ENCODE assay signal across 14 mouse cellular contexts in the genomic region with DNA sequence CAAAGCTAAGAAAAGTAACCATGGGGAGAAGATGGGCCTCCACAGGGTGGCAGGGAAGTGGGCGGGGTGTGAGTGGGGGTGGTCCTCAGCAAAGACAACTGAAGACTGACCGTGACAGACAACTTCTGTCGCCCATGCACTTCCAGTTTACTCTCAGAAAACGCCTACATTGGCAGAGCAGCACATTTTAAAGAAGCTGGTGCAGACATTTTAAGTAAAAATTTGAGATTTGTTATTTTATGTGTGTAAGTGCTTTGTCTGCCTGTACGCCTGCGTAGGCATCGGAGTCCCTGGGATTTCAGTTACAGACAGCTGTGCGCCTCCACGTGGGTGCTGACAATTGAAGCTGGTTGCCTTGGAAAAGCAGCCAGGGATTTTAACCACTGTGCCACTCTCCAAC. TPM values are rescaled to one million over a fixed set of nuclear protein-coding genes. Genes with fewer than 3 reads are reported as not detected.
A peak's percentile ranks its signal among the peaks of the same experiment; 100 is the strongest.
DNase-seq lines count a peak whose midpoint lies in the region; ATAC-seq and TF ChIP-seq lines count a peak whose summit lies in the region.
"Had no signal": no experiment of that assay in that cellular context is flagged by ENCODE, and none has a peak within 500 bp of the region (broad histone marks: within the 10 kb centered on the region; RNA-seq: fewer than 3 reads in every experiment).

No protein-coding gene starts in this region.

- H3K4me3 ChIP-seq in layer of hippocampus, adult 2 months: no peak overlapping the region
- H3K4me3 ChIP-seq: neural tube, embryonic 12.5 days had no signal

- DNase-seq in layer of hippocampus, adult 18-20 months (ENCODE audit: low spot score in 2 of 2): peak; percentile 64 to 72
- no peak for DNase-seq in layer of hippocampus, postnatal 25 days (ENCODE audit: extremely low spot score in 1 of 2, low spot score in 1 of 2)
- peak; percentile 84 for DNase-seq in brain, adult 2 months (ENCODE audit: low read depth, low spot score)
- DNase-seq in layer of hippocampus, adult 2 months (ENCODE audit: low spot score in 2 of 2): peak; percentile 29 to 72
- peak; percentile 69 to 88 for DNase-seq in left cerebral cortex, postnatal 25 days (ENCODE audit: low spot score in 2 of 2)
- DNase-seq in cerebellum, postnatal 4 days (ENCODE audit: low spot score in 2 of 2): no peak
- DNase-seq in lung, postnatal 25 days (ENCODE audit: low spot score): no peak
- DNase-seq: adrenal gland, postnatal 25 days; cerebellum, postnatal 10 days; lung, postnatal 10 days; thymus, adult 2 months had no signal

- no peak for TF ChIP-seq CTCF in layer of hippocampus, adult 2 months (conservative IDR thresholded peaks at IDR 0.05)

- intact Hi-C loops in left cerebral cortex, postnatal 25 days (cut with DNase I): loop anchor here (2.0 to 5.0 kb wide), 2 partner anchors 46 to 334 kb away; partner anchors contain the start of gene Fes

- H3K27ac ChIP-seq in layer of hippocampus, adult 2 months: peak overlapping the region; percentile 19; the same call in 1 of the 2 replicates
- H3K27ac ChIP-seq: neural tube, embryonic 12.5 days had no signal

- no peak for ATAC-seq in inflammation-experienced regulatory T-cells, adult 6 months
- ATAC-seq: forebrain, embryonic 16.5 days had no signal

RNA-seq across cellular contexts. Expression of gene Crtc3, which starts 32.4 kb away (rescaled TPM):
- 10 to 100 TPM; 20.2 to 20.8 TPM for total RNA-seq in layer of hippocampus, adult 18-20 months (2021)
- 10 to 100 TPM; 15.5 to 24.9 TPM for total RNA-seq in layer of hippocampus, postnatal 25 days (2021)
- 10 to 100 TPM; 21.0 to 24.4 TPM for total RNA-seq in layer of hippocampus, adult 2 months (2021)
- total RNA-seq in left cerebral cortex, postnatal 25 days (2021): 10 to 100 TPM; 12.7 to 13.4 TPM
- 10 to 100 TPM in 2 of 3 experiments, 1 to 10 TPM in 1; 8.7 to 24.0 (median 21.0) TPM for polyA plus RNA-seq in inflammation-experienced regulatory T-cells, adult 6 months (2017; shearing (Covaris generic))

Comparison
In these comparisons a context has a peak if more than half of its experiments do, and no peak if none do; other contexts are left out.
1. DNase-seq: peak in layer of hippocampus, adult 18-20 months (2 of 2), brain, adult 2 months (single experiment), layer of hippocampus, adult 2 months (2 of 2) and left cerebral cortex, postnatal 25 days (2 of 2); none in layer of hippocampus, postnatal 25 days (0 of 2), cerebellum, postnatal 4 days (0 of 2) and lung, postnatal 25 days (single experiment).